Mouse (Mus musculus) liver, adult 2 months (tissue): ENCODE measurements around the gene Sos2.

Experiments used
- CTCF ChIP-seq: fragments of 200-500 bp; IDR thresholded peaks from 2 replicates; pipeline ENCODE4 v1.5.1; 2011; ENCODE audit warnings: low read depth, low read length, control low read depth
- POLR2A ChIP-seq: fragments of 200-500 bp; IDR thresholded peaks from 2 replicates; pipeline ENCODE4 v1.6.1; 2011; ENCODE audit warnings: low read length, control low read depth; ENCODE audit not compliant: insufficient read depth; ENCODE audit errors: extremely low read depth

DNA sequence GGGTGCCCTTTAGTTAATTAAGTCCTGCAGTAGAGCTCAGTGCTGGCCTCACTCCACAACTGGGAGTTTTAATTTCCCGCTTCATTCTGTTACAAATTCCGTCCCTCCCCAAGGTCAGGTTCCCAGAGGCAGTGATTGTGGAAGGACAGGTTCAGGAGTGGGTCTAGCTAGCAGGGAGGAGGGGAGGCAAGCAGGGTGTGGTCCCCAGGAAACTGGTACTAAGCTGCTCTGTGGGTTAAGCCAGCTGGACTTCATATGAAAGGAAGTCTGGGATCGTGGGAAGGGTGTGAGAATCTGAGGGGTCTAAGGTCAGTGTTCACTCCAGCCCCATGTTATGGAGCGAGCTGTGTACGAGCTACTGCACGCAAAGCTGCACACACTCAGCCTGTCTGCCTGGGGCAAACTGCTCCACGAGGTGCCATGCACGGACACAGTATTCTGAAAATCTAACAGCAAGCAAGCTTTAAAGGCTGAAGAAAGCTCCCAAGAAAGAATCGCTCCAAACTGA is 105.5 kb downstream of the Sos2 start:
- TF ChIP-seq CTCF (no peak), POLR2A (no peak)
